Mouse (Mus musculus): Measurements from ENCODE around the gene Rpp30. TPM values are rescaled to one million over a fixed set of nuclear protein-coding genes. Genes with fewer than 3 reads are reported as not detected.

The Rpp30 gene
- polyA plus RNA-seq, 1 experiment from 2014 or later: 99.7 TPM

DNA sequence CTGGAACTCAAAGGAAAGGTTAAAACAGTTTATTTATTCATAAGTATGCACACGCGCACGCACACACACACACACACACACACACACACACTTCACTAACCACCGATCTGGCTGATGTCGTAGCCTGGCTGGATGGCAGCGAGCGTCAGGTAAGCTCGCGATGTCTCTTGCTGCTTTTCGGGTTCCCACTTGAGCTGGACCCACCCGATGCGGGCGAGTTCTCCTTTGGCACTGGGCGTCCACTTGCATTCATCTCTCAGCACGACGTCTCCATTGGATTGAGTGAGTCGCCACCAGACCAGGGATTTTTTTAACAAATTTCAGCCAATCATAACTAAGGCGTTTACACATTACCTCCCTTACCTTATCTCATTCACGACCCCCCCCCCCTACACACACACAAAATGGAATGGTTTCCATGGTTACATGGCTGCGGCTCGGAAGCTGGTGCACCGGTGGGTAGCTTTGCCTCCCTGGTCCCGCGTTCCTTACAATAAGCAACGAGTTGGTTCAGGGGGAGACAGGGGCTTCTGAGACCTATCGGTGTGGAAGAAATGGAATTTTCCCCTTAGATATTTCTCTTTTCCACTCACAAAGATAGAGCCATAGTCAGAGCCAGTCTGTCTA lies 25.9 kb downstream of the Rpp30 start:
- Histone ChIP-seq H3K4me1 (peaks cover 8% of the 10 kb centered on the region), H3K27ac (no peak overlapping the region), H3K9me3 (replicated peaks) (no peaks in the 10 kb centered on the region), H3K4me3 (no peak overlapping the region), H3K36me3 (peaks cover 7% of the 10 kb centered on the region), H3K27me3 (ENCODE audit: low read depth, poor library complexity, severe bottlenecking) (peaks cover 49% of the 10 kb centered on the region)
- 91% methylated on average over 26 of the region's 26 CpGs for WGBS
- no peak for DNase-seq (ENCODE audit: low spot score)

GRCm38 (mm10) chr19:36110465-36110864 lies 26.9 kb downstream of the Rpp30 start:
- H3K36me3 ChIP-seq: peaks cover 4% of the 10 kb centered on the region
- H3K27me3 ChIP-seq (ENCODE audit: low read depth, poor library complexity, severe bottlenecking): peaks cover 59% of the 10 kb centered on the region
- H3K27ac ChIP-seq: no peak overlapping the region
- no peak for DNase-seq (ENCODE audit: low spot score)
- H3K9me3 ChIP-seq (replicated peaks): no peaks in the 10 kb centered on the region
- peaks cover 8% of the 10 kb centered on the region for H3K4me1 ChIP-seq
- no peak overlapping the region for H3K4me3 ChIP-seq
- 53% methylated on average over 7 of the region's 7 CpGs for WGBS

DNA sequence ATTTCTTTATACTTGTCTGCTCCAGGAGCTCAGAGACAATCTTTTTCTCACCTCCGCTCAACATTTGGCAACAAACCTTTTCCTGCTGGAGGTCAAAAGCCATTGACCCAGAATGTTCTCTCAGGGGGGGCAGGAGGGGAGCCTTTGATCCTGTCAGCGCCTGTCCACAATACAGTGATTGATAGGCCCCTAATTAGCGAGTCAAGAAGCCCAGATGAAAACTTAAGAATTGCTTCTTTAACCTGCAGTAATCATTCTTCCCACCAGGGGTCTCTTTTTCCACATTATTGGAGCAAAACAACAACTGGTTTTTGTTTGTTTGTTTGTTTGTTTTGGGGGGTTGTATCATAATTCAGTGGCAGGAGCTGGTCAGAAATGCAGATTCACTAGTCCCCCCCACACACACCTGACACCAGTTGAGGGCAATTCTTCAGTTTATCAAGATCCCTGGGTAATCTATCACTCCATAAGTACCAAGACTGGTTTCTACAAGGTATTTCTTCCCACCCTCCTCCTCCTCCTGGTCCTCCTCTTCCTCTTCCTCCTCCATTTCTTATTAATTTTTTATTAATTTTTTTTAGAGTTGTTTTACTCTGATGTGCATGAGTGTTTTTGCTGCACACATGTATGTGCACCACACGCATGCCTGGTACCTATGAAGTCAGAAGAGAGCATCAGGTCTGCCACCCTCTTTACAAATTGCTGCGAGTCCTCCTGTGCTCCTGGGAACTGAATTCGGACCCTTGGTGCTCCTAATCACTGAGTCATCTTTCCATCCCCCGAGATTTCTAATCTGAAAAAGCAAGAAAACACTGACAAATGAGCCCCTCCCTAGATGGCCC lies 27.8 kb downstream of the Rpp30 start:
- peak; percentile 64 for DNase-seq (ENCODE audit: low spot score)

GRCm38 (mm10) chr19:36112007-36112406 lies 28.5 kb downstream of the Rpp30 start:
- WGBS: 58% methylated on average over 17 of the region's 17 CpGs
- no peaks in the 10 kb centered on the region for H3K9me3 ChIP-seq (replicated peaks)
- no peak overlapping the region for H3K27ac ChIP-seq
- H3K27me3 ChIP-seq (ENCODE audit: low read depth, poor library complexity, severe bottlenecking): peaks cover 60% of the 10 kb centered on the region
- no peak for DNase-seq (ENCODE audit: low spot score)
- no peaks in the 10 kb centered on the region for H3K36me3 ChIP-seq
- H3K4me3 ChIP-seq: no peak overlapping the region
- H3K4me1 ChIP-seq: peaks cover 8% of the 10 kb centered on the region

More for the DNA sequence above, 27.8 kb downstream of the Rpp30 start:
- peaks cover 60% of the 10 kb centered on the region for H3K27me3 ChIP-seq (ENCODE audit: low read depth, poor library complexity, severe bottlenecking)
- WGBS: 33% methylated on average over 7 of the region's 7 CpGs
- H3K27ac ChIP-seq: no peak overlapping the region
- H3K4me1 ChIP-seq: peaks cover 8% of the 10 kb centered on the region
- H3K4me3 ChIP-seq: no peak overlapping the region
- no peaks in the 10 kb centered on the region for H3K9me3 ChIP-seq (replicated peaks)
- H3K36me3 ChIP-seq: no peaks in the 10 kb centered on the region

GRCm38 (mm10) chr19:36116185-36116584 lies 32.7 kb downstream of the Rpp30 start:
- Histone ChIP-seq H3K27ac (no peak overlapping the region), H3K4me3 (no peak overlapping the region), H3K4me1 (no peaks in the 10 kb centered on the region), H3K9me3 (replicated peaks) (no peaks in the 10 kb centered on the region), H3K27me3 (ENCODE audit: low read depth, poor library complexity, severe bottlenecking) (peaks cover 40% of the 10 kb centered on the region), H3K36me3 (no peaks in the 10 kb centered on the region)
- DNase-seq (ENCODE audit: low spot score): no peak
- WGBS: 88% methylated on average over 4 of the region's 4 CpGs

DNA sequence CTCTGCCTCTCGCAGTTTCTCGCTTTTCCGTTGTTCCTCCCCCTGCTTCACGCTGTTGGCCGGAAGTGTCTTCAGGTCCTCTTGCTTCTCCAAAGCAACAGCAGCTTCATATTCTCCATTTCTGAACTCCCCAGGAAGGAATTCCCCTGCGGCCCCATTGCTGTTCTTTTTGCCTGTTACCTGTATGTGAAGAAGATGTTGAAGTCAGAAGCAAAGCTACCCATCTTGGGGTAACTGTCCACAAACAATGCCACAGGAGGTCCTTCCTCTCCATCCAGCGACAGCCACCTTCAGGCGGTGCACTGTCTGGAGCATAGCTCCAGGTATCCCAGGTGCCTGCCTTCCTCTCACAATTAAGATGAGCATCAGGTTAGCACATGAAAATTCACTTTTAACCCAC lies 35.7 kb downstream of the Rpp30 start:
- Histone ChIP-seq H3K4me3 (no peak overlapping the region), H3K9me3 (replicated peaks) (0 out of 2 replicates have a peak, but pooled peaks cover 1% of the 10 kb centered on the region), H3K27me3 (ENCODE audit: low read depth, poor library complexity, severe bottlenecking) (peaks cover 18% of the 10 kb centered on the region), H3K4me1 (no peaks in the 10 kb centered on the region), H3K36me3 (no peaks in the 10 kb centered on the region), H3K27ac (no peak overlapping the region)
- 93% methylated on average over 8 of the region's 8 CpGs for WGBS
- DNase-seq (ENCODE audit: low spot score): no peak

- WGBS: 88% methylated on average over 14 of the region's 14 CpGs
- peaks cover 11% of the 10 kb centered on the region; the same call in 1 of the 2 replicates for H3K27me3 ChIP-seq (ENCODE audit: low read depth, poor library complexity, severe bottlenecking)
- no peaks in the 10 kb centered on the region for H3K36me3 ChIP-seq
- H3K4me1 ChIP-seq: no peaks in the 10 kb centered on the region
- H3K9me3 ChIP-seq (replicated peaks): 0 out of 2 replicates have a peak, but pooled peaks cover 1% of the 10 kb centered on the region
- H3K27ac ChIP-seq: no peak within 1 kb of the TSS
- no peak within 1 kb of the TSS for H3K4me3 ChIP-seq
- DNase-seq (ENCODE audit: low spot score): no peak
These were observed 36.4 kb downstream of the Rpp30 start, which contains the start of gene Ankrd1 for GRCm38 (mm10) chr19:36119783-36120471. Ankrd1 (minus strand) TSS chr19:36120099.

DNA sequence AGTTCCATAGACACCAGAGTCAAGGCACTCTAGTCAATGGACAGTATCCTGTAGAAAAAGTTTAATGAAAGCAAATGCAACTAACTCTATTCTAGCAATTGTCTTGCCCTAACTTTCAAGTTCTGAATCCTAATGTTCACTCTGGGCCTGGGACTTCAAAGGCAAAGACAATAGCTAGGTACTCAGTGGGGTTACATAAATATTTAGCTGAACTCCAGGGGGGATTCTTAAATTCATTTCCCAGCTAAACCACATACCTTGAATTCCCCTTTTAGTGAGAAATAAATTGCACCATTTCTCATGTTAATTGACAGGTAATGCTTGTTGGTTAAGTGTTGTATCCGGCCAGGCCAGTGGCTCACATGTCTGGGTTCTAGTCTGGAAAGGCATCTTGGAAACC lies 40.7 kb downstream of the Rpp30 start:
- Histone ChIP-seq H3K9me3 (replicated peaks) (0 out of 2 replicates have a peak, but pooled peaks cover 1% of the 10 kb centered on the region), H3K27me3 (ENCODE audit: low read depth, poor library complexity, severe bottlenecking) (peaks cover 4% of the 10 kb centered on the region; the same call in 1 of the 2 replicates), H3K36me3 (no peaks in the 10 kb centered on the region), H3K4me3 (no peak overlapping the region), H3K27ac (no peak overlapping the region), H3K4me1 (peaks cover 3% of the 10 kb centered on the region; the same call in 1 of the 2 replicates)
- DNase-seq (ENCODE audit: low spot score): no peak
- WGBS: 51% methylated on average over 1 of the region's 1 CpGs

DNA sequence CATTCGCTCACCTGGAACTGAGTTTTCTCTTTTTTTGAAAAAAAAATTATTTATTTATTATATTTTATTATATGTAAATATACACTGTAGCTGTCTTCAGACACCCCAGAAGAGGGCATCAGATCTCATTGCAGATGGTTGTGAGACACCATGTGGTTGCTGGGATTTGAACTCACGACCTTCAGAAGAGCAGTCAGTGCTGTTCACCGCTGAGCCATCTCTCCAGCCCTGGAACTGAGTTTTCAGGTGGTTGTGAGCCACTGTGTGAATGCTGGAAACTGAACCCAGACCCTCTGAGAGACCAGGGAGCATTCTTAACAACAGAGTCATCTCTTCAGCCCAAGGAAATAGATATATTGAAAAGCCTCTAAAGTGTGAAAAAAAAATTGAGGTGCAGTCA lies 44.9 kb downstream of the Rpp30 start:
- Histone ChIP-seq H3K4me1 (peaks cover 6% of the 10 kb centered on the region), H3K27ac (no peak overlapping the region), H3K4me3 (no peak overlapping the region), H3K36me3 (no peaks in the 10 kb centered on the region), H3K9me3 (replicated peaks) (no peaks in the 10 kb centered on the region), H3K27me3 (ENCODE audit: low read depth, poor library complexity, severe bottlenecking) (peaks cover 13% of the 10 kb centered on the region; the same call in 1 of the 2 replicates)
- 97% methylated on average over 3 of the region's 3 CpGs for WGBS
- no peak for DNase-seq (ENCODE audit: low spot score)

DNA sequence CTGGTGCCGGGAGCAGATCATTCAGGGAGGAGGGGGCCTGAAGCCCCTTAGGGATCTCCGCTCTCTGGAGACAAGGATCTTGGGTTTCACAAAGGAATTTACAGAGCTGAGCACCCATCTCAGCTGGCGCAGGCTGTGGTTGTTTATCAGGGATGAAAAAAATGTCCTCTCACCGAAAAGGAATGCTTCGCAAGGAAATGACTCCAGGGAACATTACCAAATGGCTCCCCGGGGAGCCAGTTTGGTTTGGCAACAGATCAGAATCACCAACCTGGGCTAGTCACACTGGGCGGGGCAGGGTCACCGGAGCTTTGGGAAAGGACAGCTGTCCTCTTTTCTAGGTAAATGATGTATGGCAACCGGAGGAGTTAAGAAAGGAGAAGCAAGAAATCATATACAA lies 45.7 kb downstream of the Rpp30 start:
- 33% methylated on average over 9 of the region's 9 CpGs for WGBS
- no peaks in the 10 kb centered on the region for H3K9me3 ChIP-seq (replicated peaks)
- H3K27ac ChIP-seq: no peak overlapping the region
- no peak for DNase-seq (ENCODE audit: low spot score)
- H3K27me3 ChIP-seq (ENCODE audit: low read depth, poor library complexity, severe bottlenecking): peaks cover 13% of the 10 kb centered on the region; the same call in 1 of the 2 replicates
- H3K36me3 ChIP-seq: no peaks in the 10 kb centered on the region
- H3K4me1 ChIP-seq: peaks cover 6% of the 10 kb centered on the region
- no peak overlapping the region for H3K4me3 ChIP-seq

DNA sequence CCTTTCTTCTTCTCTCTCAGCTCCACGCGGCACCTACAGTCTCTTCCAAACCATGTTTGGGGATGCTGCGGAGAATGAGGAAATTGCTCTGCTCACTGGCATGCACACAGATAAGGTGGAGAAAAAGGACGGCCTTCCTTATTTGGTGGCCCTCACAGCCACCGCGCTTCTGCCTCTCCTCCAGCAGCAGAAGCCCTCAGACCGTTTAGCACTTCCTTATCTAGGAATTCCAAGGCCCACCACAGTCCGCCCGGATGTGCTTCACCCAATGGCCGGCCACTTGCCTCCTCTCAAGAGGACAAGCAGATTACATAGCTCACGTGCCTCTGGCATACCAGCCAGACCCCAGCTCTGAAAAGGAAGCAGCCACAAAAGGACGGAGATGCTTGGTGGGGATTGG lies 46.1 kb downstream of the Rpp30 start:
- H3K36me3 ChIP-seq: no peaks in the 10 kb centered on the region
- peaks cover 13% of the 10 kb centered on the region; the same call in 1 of the 2 replicates for H3K27me3 ChIP-seq (ENCODE audit: low read depth, poor library complexity, severe bottlenecking)
- WGBS: 34% methylated on average over 12 of the region's 12 CpGs
- no peak overlapping the region for H3K4me3 ChIP-seq
- no peak overlapping the region for H3K27ac ChIP-seq
- H3K9me3 ChIP-seq (replicated peaks): no peaks in the 10 kb centered on the region
- DNase-seq (ENCODE audit: low spot score): no peak
- peaks cover 6% of the 10 kb centered on the region for H3K4me1 ChIP-seq

- DNase-seq (ENCODE audit: low spot score): no peak
- Histone ChIP-seq H3K9me3 (replicated peaks) (no peaks in the 10 kb centered on the region), H3K27ac (no peak overlapping the region), H3K27me3 (ENCODE audit: low read depth, poor library complexity, severe bottlenecking) (peaks cover 13% of the 10 kb centered on the region; the same call in 1 of the 2 replicates), H3K4me1 (peaks cover 6% of the 10 kb centered on the region), H3K4me3 (no peak overlapping the region), H3K36me3 (no peaks in the 10 kb centered on the region)
- 61% methylated on average over 2 of the region's 2 CpGs for WGBS
These were observed 46.7 kb downstream of the Rpp30 start for GRCm38 (mm10) chr19:36130181-36130580.

All from limb, embryonic 10.5 days (tissue).